Mouse (Mus musculus): Measurements from ENCODE around the gene Adam1a.

DNA sequence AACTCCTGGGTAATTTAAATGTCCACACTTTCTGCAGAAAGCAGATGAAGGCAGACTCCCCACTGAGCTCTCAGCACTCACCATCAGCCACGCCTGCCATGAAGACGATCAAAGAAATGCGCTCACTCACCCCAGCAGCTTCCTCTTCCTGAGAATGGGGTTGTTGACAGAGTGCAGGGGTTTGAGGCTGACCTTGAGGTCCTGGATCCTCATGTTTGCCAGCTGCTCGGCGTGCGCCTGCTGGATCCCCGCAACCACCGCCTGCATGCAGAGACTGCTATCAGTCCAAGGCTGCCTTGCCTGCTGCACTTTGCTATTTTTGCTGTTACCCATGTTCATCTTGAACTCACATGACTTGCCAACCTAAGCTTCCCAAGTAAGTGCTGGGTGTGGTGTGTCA is 18.3 kb downstream of the Adam1a start:
- TF ChIP-seq E2F4 (IDR thresholded peaks at IDR 0.05; ENCODE audit: insufficient read depth) (no peak), SRF (IDR thresholded peaks at IDR 0.05; ENCODE audit: control insufficient read depth, insufficient read length, low read depth) (no peak), MAX (IDR thresholded peaks at IDR 0.05; ENCODE audit: low read depth) (no peak), POLR2A (IDR thresholded peaks at IDR 0.05; ENCODE audit: insufficient read length, low read depth) (no peak)
